Mouse (Mus musculus): ENCODE data around the gene Ush2a. TPM values are rescaled to one million over a fixed set of nuclear protein-coding genes. Genes with fewer than 3 reads are reported as not detected.

Gene Ush2a
- total and polyA plus RNA-seq, 3 experiments: under 0.01 to 0.04 TPM; not detected in 1

DNA sequence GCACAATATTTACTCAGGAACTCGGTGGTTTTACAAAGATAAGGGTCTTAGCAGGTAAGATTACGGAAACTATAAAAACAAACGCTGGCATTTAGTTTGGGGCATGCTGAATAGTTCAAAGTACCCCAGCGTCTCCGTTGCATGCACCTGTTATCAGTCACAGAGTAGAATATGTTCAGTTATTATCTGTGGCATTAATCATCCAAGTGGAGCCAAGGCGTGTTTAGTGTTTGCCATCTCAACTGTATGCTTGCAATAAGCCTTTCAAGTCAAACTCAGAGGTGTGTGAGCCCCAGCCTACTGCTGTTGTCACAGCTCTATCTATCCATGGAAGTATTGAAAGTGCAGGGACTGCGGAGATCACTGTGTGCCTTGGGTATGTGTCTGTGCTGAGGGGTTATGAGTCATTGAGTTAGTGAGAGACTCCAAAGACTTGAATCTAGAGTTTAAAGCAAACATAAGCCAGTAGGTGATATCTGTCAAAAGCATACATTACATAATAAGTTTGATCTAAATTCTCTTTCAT is 473.0 kb downstream of the Ush2a start:
- no peak for TF ChIP-seq ZNF384 (IDR thresholded peaks at IDR 0.05; ENCODE audit: low read depth, low read length)
- TF ChIP-seq USF1 (IDR thresholded peaks at IDR 0.05; ENCODE audit: low read depth, low read length): no peak
- no peak for TF ChIP-seq E2F4 (IDR thresholded peaks at IDR 0.05; ENCODE audit: borderline replicate concordance, low read depth, low read length)
- TF ChIP-seq CHD1 (IDR thresholded peaks at IDR 0.05; ENCODE audit: low read depth, low read length): no peak
- TF ChIP-seq BHLHE40 (IDR thresholded peaks at IDR 0.05; ENCODE audit: borderline replicate concordance, low read depth, low read length): no peak
- no peak for TF ChIP-seq TBP (IDR thresholded peaks at IDR 0.05; ENCODE audit: low read depth, low read length)
- TF ChIP-seq MAX (IDR thresholded peaks at IDR 0.05; ENCODE audit: low read length): no peak
- no peak for TF ChIP-seq USF2 (IDR thresholded peaks at IDR 0.05; ENCODE audit: borderline replicate concordance in 1 of 2, insufficient read depth in 1 of 2, low read depth in 1 of 2, low read length in 2 of 2)
- TF ChIP-seq HCFC1 (IDR thresholded peaks at IDR 0.05; ENCODE audit: low read depth, low read length): no peak
- no peak for TF ChIP-seq POLR2A (IDR thresholded peaks at IDR 0.05; ENCODE audit: control insufficient read depth in 1 of 2, insufficient read depth in 1 of 2, low read depth in 1 of 2, low read length in 2 of 2, poor library complexity in 1 of 2)
- TF ChIP-seq ZKSCAN1 (IDR thresholded peaks at IDR 0.05; ENCODE audit: low read depth, low read length): no peak
- TF ChIP-seq MYB (IDR thresholded peaks at IDR 0.05; ENCODE audit: low read depth, low read length): no peak
- TF ChIP-seq GATA1 (IDR thresholded peaks at IDR 0.05; ENCODE audit: low read depth, low read length): no peak
- no peak for TF ChIP-seq NELFE (IDR thresholded peaks at IDR 0.05; ENCODE audit: low read depth, low read length)
- no peak for TF ChIP-seq SIN3A (IDR thresholded peaks at IDR 0.05; ENCODE audit: low read length)
- TF ChIP-seq TCF12 (IDR thresholded peaks at IDR 0.05; ENCODE audit: low read depth, low read length): no peak
- TF ChIP-seq MAFK (IDR thresholded peaks at IDR 0.05; ENCODE audit: borderline replicate concordance, low read depth, low read length): no peak
- TF ChIP-seq MXI1 (IDR thresholded peaks at IDR 0.05; ENCODE audit: low read depth, low read length): no peak
- TF ChIP-seq EP300 (IDR thresholded peaks at IDR 0.05; ENCODE audit: low read depth in 1 of 2, low read length in 2 of 2): no peak
- no peak for TF ChIP-seq MAZ (IDR thresholded peaks at IDR 0.05; ENCODE audit: low read depth, low read length)
- no peak overlapping the region for H3K4me3 ChIP-seq (ENCODE audit: control insufficient read depth in 1 of 2, insufficient read depth in 1 of 2, low read depth in 2 of 2, low read length in 2 of 2)
- no peaks in the 10 kb centered on the region for H3K9me3 ChIP-seq (replicated peaks; ENCODE audit: insufficient read depth, low read length)
- DNase-seq (ENCODE audit: low read depth, low spot score): no peak
- no peak overlapping the region for H3K27ac ChIP-seq (ENCODE audit: control insufficient read depth, low read depth, low read length)
- H3K79me2 ChIP-seq (ENCODE audit: control insufficient read depth, insufficient read depth, low read length, poor library complexity): no peaks in the 10 kb centered on the region
- no peaks in the 10 kb centered on the region for H3K36me3 ChIP-seq (ENCODE audit: control insufficient read depth in 1 of 2, insufficient read depth in 2 of 2, low read length in 2 of 2)
- H3K27me3 ChIP-seq (ENCODE audit: control insufficient read depth in 1 of 2, insufficient read depth in 2 of 2, low read length in 2 of 2): no peaks in the 10 kb centered on the region; a peak in 1 of 4 replicates
- no peaks in the 10 kb centered on the region for H3K4me1 ChIP-seq (ENCODE audit: control insufficient read depth in 1 of 2, insufficient read depth in 2 of 2, low read length in 2 of 2)
- H3K9ac ChIP-seq (ENCODE audit: control insufficient read depth, low read depth, low read length, poor library complexity, severe bottlenecking): no peak overlapping the region

DNA sequence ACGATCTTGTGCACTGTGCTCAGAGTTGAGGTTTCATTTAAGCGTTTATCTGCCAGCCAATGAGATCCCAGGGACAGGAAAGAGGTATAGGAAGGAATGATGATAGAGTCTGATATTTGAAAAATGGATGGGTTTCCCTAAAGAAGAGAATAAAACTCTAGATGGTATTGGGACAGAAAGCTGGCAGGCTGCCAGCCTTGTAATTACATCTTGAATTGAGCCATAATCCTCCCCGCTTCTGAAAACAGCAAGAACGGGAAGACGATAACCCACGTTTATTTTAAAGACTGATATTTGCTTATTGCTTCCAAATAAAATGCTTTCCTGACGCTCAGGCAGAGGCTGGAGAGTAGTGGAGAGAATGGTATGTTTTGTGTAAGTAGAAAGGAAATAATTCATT is 481.1 kb downstream of the Ush2a start:
- no peaks in the 10 kb centered on the region for H3K9me3 ChIP-seq (replicated peaks; ENCODE audit: insufficient read depth, low read length)
- no peak for TF ChIP-seq POLR2AphosphoS2 (IDR thresholded peaks at IDR 0.05; ENCODE audit: low read length)
- TF ChIP-seq GABPA (IDR thresholded peaks at IDR 0.05; ENCODE audit: low read depth, low read length): no peak
- no peak for TF ChIP-seq MAFK (IDR thresholded peaks at IDR 0.05; ENCODE audit: borderline replicate concordance, low read depth, low read length)
- TF ChIP-seq MYC (IDR thresholded peaks at IDR 0.05; ENCODE audit: low read depth, low read length): no peak
- no peak for TF ChIP-seq NELFE (IDR thresholded peaks at IDR 0.05; ENCODE audit: low read depth, low read length)
- no peak for TF ChIP-seq KAT2A (conservative IDR thresholded peaks at IDR 0.05; ENCODE audit: low read depth, low read length)
- TF ChIP-seq ZMIZ1 (IDR thresholded peaks at IDR 0.05; ENCODE audit: low read depth, low read length): no peak
- TF ChIP-seq TAL1 (IDR thresholded peaks at IDR 0.05; ENCODE audit: low read length): no peak
- TF ChIP-seq CHD1 (IDR thresholded peaks at IDR 0.05; ENCODE audit: low read depth, low read length): no peak
- TF ChIP-seq ELF1 (IDR thresholded peaks at IDR 0.05; ENCODE audit: low read depth, low read length): no peak
- TF ChIP-seq USF2 (IDR thresholded peaks at IDR 0.05; ENCODE audit: borderline replicate concordance in 1 of 2, insufficient read depth in 1 of 2, low read depth in 1 of 2, low read length in 2 of 2): no peak

More for the DNA sequence above, 481.1 kb downstream of the Ush2a start:
- Histone ChIP-seq H3K27ac (ENCODE audit: control insufficient read depth, low read depth, low read length) (no peak overlapping the region), H3K27me3 (ENCODE audit: control insufficient read depth in 1 of 2, insufficient read depth in 2 of 2, low read length in 2 of 2) (no peaks in the 10 kb centered on the region), H3K9ac (ENCODE audit: control insufficient read depth, low read depth, low read length, poor library complexity, severe bottlenecking) (no peak overlapping the region), H3K4me1 (ENCODE audit: control insufficient read depth in 1 of 2, insufficient read depth in 2 of 2, low read length in 2 of 2) (no peaks in the 10 kb centered on the region), H3K4me3 (ENCODE audit: control insufficient read depth in 1 of 2, insufficient read depth in 1 of 2, low read depth in 2 of 2, low read length in 2 of 2) (no peak overlapping the region), H3K79me2 (ENCODE audit: control insufficient read depth, insufficient read depth, low read length, poor library complexity) (no peaks in the 10 kb centered on the region), H3K36me3 (ENCODE audit: control insufficient read depth in 1 of 2, insufficient read depth in 2 of 2, low read length in 2 of 2) (no peaks in the 10 kb centered on the region)
- DNase-seq (ENCODE audit: low read depth, low spot score): no peak

Measured in MEL (cell line).